Mouse (Mus musculus) bone marrow, adult 2 months (tissue): ENCODE data around the gene Tacc2. TPM values are rescaled to one million over a fixed set of nuclear protein-coding genes. Genes with fewer than 3 reads are reported as not detected.
"Not testable (repeated sequence)": the region's sequence is repeated elsewhere in the genome, so short reads cannot be mapped to it uniquely, and the experiment has no call there.

Source experiments
- H3K27ac ChIP-seq: fragments of 200-500 bp; 2 replicates; pipeline ENCODE4 v1.5.1; 2012; ENCODE audit warnings: low read depth, mild to moderate bottlenecking, control low read depth, inconsistent platforms, low read length; ENCODE audit not compliant: control insufficient read depth, poor library complexity, insufficient read depth
- H3K4me1 ChIP-seq: fragments of 200-500 bp; 2 replicates; pipeline ENCODE4 v1.6.1; 2011; ENCODE audit warnings: low read length; ENCODE audit not compliant: control insufficient read depth, insufficient read depth
- H3K4me3 ChIP-seq: fragments of 200-500 bp; replicated peaks from 2 replicates; pipeline ENCODE3; 2011; ENCODE audit warnings: mild to moderate bottlenecking, low read depth, low read length, control low read depth; ENCODE audit not compliant: control insufficient read depth
- CTCF ChIP-seq: fragments of 200-500 bp; IDR thresholded peaks from 2 replicates; pipeline ENCODE4 v1.5.1; 2011; ENCODE audit warnings: low read length, control low read depth; ENCODE audit not compliant: control insufficient read depth, insufficient read depth
- POLR2A ChIP-seq: fragments of 200-500 bp; IDR thresholded peaks from 2 replicates; pipeline ENCODE4 v1.6.1; 2011; ENCODE audit warnings: low read depth, mild to moderate bottlenecking, control low read depth, low read length, borderline replicate concordance; ENCODE audit not compliant: control insufficient read depth
- WGBS: fragments of 180-500 bp; shearing (Covaris S2); methylation state at CpG from one replicate; pipeline ENCODE4 v1.1.7; 2018; 5-methylcytosine and 5-hydroxymethylcytosine counted together
- polyA plus RNA-seq: library from polyadenylated mRNA; stranded (reverse); fragments of >200 nt; gene quantifications from 2 replicates; pipeline ENCODE4 v1.2.4, GENCODE M21; 2011; ENCODE audit warnings: low replicate concordance; ENCODE audit not compliant: missing spikeins, insufficient read depth, insufficient read length

Tacc2 gene
- polyA plus RNA-seq, 1 experiment: 12.0 TPM

DNA sequence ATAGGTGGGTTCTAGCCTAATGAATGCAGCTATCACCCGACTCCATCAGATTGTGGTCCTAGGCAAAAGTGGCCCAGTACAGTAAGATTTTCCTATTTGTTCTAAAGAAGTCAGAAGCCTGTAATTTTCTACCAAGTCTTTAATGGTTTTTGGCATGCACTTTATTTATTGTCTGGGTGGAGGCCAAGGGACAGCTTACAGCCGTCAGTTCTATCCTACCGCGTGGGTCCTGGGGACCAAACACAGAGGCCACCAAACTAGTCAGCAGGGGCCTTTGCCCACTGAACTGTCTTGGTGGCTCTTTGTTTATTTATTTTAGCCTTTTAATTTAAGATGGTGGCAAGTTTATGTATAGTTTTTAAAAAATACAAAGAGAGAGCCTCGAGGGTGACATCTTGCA lies 1.4 kb downstream of the Tacc2 start:
- H3K4me1 ChIP-seq: no peaks in the 10 kb centered on the region
- no peak overlapping the region for H3K27ac ChIP-seq
- no peak overlapping the region for H3K4me3 ChIP-seq
- TF ChIP-seq CTCF (no peak), POLR2A (no peak)
- 85% methylated on average over 5 of the region's 5 CpGs for WGBS

DNA sequence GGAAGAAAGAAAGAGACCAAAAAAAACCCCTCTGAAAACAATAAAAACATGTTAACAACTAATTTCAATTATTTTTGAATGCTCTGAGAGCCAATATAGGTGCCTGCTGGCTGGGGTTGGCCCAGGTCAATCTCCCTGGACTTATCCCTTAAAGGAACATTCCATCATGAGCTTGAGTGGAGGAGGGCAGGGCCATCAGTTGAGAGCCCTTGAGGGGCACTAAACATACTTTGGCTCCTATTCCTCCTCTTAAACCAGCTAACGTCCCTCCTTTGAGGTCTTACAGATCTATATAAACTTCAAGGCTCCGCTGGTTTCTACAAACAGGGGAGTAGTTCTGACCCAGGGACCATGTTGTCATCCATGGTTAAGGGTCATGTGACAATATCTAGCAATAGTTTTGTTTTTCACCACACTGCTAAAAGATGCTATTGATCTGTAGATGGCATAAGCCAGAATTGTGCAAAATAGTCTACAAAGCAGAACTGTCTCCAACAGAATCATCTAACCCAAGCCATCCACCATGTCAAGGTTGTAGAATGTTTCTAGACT lies 9.4 kb downstream of the Tacc2 start:
- 70% methylated on average over 2 of the region's 2 CpGs for WGBS
- no peak overlapping the region for H3K4me3 ChIP-seq
- no peaks in the 10 kb centered on the region; the same call in 1 of the 2 replicates for H3K4me1 ChIP-seq
- no peak overlapping the region for H3K27ac ChIP-seq
- TF ChIP-seq CTCF: no peak
- no peak for TF ChIP-seq POLR2A

DNA sequence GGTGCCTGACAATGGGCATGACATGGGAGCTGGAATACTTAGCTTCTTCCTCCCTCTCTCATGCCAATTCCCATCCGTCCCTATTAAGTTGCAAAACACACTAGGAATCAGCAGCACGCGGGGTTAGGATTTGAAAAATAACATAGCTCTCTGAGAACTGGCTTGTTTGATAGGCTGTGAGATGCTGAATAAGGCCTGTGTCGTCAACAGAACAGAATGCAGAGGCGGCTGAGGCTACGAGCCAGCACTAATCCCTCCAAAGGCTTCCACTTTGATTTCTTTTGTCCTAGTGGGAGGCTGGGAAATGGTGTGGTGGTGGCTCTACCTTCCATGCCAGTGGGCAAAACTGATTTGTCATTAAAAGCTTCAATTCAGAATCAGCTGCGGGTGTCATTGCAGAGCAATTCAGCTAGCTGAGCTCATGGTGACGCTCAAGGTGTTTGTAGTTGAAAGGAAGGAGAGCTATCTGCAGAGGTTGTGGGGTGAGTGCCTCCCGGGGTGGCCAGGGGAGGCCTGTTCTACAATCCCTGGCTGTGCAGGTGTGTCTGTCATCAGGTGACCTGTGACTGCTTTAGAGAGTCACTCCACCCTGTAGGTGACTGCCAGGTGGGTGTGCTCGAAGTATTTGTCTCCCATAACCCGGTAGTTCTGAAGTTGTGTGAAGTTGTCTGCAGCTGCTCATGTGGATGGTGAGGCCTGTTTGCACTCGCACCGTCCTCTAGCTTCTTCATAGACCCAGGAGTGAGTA lies 13.0 kb downstream of the Tacc2 start:
- Histone ChIP-seq H3K4me1 (no peaks in the 10 kb centered on the region; the same call in 1 of the 2 replicates), H3K27ac (no peak overlapping the region; the same call in 1 of the 2 replicates), H3K4me3 (no peak overlapping the region)
- 78% methylated on average over 13 of the region's 13 CpGs for WGBS
- TF ChIP-seq POLR2A: no peak
- no peak for TF ChIP-seq CTCF

DNA sequence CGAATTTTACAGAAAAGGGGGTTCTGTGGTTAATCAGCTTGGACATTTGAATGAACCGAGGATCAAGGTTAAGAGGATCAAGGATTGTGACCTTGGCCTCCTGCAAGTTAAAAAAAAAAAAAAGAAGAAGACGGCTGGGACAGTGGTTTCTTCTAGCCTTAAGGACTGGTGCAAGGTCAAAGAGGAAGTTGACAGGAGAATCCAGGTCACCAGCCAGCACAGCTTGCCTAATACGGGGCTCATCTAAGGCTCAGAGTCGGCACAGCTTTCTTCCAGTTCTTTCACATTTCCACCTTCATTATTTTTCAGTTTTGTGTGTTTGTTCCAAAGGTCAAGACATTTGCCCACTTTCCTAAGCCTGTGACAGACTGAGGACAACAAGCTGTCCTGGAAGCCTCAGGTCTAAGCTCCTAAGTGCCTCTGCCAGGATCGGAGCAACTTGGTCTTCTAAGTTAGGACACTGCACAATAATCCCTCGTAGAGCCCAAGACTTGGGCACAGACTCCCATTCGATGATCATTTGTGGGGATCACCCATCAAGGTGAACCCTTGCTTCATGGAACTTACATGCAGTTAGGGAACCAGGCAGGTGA lies 13.7 kb downstream of the Tacc2 start:
- WGBS: 39% methylated on average over 8 of the region's 8 CpGs
- Histone ChIP-seq H3K4me3 (no peak overlapping the region), H3K4me1 (no peaks in the 10 kb centered on the region; the same call in 1 of the 2 replicates), H3K27ac (no peak overlapping the region)
- no peak for TF ChIP-seq CTCF
- no peak for TF ChIP-seq POLR2A

GRCm38 (mm10) chr7:130592975-130593374 lies 15.7 kb downstream of the Tacc2 start:
- no CpG with 5 or more reads among the region's 11 CpGs for WGBS
- H3K4me1 ChIP-seq, H3K4me3 ChIP-seq, H3K27ac ChIP-seq: not testable (repeated sequence)

DNA sequence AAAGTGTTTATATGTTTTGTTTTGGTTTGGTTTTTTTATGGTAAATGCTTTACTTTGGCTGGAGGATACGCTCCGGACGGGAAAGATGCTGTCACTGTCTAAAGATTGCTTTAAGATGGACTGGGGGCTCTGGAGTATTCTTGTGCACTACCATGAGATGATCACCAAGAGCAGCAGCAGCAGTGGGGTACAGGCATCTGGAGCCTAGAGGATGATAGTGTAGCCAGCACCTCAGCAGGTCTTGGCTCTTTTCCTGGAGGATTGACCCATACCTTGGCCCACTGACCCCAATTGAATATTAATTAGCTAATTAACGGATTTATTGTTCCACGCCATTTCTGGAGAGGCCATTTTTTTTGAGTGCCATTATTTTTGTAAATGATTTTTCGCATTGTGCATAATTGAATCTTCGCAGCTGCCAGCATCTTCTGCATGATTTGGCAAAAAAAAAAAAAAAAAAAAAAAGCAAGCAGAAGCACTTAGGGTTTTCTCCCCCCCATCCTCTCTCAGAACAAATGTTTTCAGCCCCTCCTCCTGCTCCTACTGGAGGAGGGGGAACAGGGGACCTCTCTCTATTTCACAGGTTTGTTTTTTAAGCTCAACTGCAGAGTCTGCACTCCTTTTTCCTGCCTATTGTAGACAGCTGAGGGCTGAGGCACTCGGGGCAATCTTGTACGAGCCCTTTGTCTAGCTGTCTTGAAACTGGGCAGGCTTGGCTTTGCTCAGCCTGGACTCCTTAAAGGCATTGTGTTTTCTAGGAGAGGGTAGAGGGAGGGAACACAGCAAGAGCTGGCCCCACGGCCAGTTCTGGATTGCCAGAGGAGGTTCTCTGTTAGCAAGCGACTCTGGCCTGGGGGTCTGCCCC lies 16.4 kb downstream of the Tacc2 start:
- WGBS: 75% methylated on average over 9 of the region's 11 CpGs
- not testable (repeated sequence) for H3K4me3 ChIP-seq

GRCm38 (mm10) chr7:130596079-130596855 lies 19.0 kb downstream of the Tacc2 start:
- H3K27ac ChIP-seq, H3K4me3 ChIP-seq, H3K4me1 ChIP-seq: not testable (repeated sequence)
- 38% methylated on average over 9 of the region's 19 CpGs for WGBS

More for the DNA sequence above, 16.4 kb downstream of the Tacc2 start:
- H3K4me1 ChIP-seq, H3K27ac ChIP-seq: not testable (repeated sequence)

DNA sequence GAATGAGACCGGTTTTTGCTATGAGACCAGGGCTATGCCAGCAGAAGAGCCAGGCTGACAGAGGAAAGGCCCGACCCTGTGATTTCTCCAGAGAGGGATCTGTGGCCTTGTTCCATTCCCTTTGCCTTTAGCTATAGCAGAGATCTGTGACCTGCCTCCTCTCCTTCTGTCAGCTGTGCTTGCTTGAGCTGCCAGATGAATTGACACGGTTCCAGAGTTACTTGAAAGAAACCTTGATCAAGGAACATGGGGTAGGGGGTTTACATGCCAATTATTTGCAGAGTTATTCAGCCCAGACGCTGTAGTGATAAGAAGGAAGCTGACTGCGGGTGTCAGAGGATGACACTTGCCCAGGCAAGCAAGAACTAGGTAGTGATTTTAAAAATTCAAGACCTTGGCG lies 20.3 kb downstream of the Tacc2 start:
- no peaks in the 10 kb centered on the region for H3K4me1 ChIP-seq
- no peak overlapping the region for H3K27ac ChIP-seq
- H3K4me3 ChIP-seq: no peak overlapping the region
- WGBS: 77% methylated on average over 6 of the region's 6 CpGs
- TF ChIP-seq POLR2A (no peak), CTCF (no peak)
